Mouse (Mus musculus) forebrain, embryonic 16.5 days (tissue): ENCODE data around the gene Pitpnc1. TPM values are rescaled to one million over a fixed set of nuclear protein-coding genes. Genes with fewer than 3 reads are reported as not detected.
A peak's percentile ranks its signal among the peaks of the same experiment; 100 is the strongest.

Experiments
- ATAC-seq: fragments of 200-750 bp; cut with Nextera tagmentation; 2 replicates; pipeline ENCODE4 v1.8.0; 2017; ENCODE audit warnings: mild to moderate bottlenecking, moderate library complexity
- H3K27ac ChIP-seq: fragments of 300-500 bp; sonication (generic); 2 replicates; pipeline ENCODE4 v1.5.1; 2014; ENCODE audit warnings: low read length, control low read depth
- H3K27me3 ChIP-seq: fragments of 300-500 bp; sonication (generic); replicated peaks from 2 replicates; pipeline ENCODE4 v1.6.1; 2014; ENCODE audit warnings: low read length; ENCODE audit not compliant: control insufficient read depth, insufficient read depth
- H3K36me3 ChIP-seq: fragments of 300-500 bp; sonication (generic); 2 replicates; pipeline ENCODE4 v1.6.1; 2014; ENCODE audit not compliant: control insufficient read depth, insufficient read depth
- H3K4me1 ChIP-seq: fragments of 300-500 bp; sonication (generic); replicated peaks from 2 replicates; pipeline ENCODE4 v1.6.1; 2014; ENCODE audit warnings: low read length; ENCODE audit not compliant: control insufficient read depth, insufficient read depth
- H3K4me2 ChIP-seq: fragments of 300-500 bp; sonication (generic); 2 replicates; pipeline ENCODE4 v1.6.1; 2014; ENCODE audit warnings: mild to moderate bottlenecking, low read length, control low read depth
- H3K4me3 ChIP-seq: fragments of 300-500 bp; sonication (generic); replicated peaks from 2 replicates; pipeline ENCODE4 v1.5.1; 2014; ENCODE audit warnings: mild to moderate bottlenecking, low read length, control low read depth
- H3K9ac ChIP-seq: fragments of 300-500 bp; sonication (generic); replicated peaks from 2 replicates; pipeline ENCODE4 v1.6.1; 2014; ENCODE audit warnings: low read depth, low read length, control low read depth
- H3K9me3 ChIP-seq: fragments of 300-500 bp; sonication (generic); 2 replicates; pipeline ENCODE4 v1.6.1; 2016; ENCODE audit warnings: low read length; ENCODE audit not compliant: control insufficient read depth
- WGBS: fragments of 180-500 bp; shearing (Covaris S2); extraction: QIAGEN DNeasy Blood & Tissue Kit; methylation state at CpG from one replicate; pipeline ENCODE4 v1.1.7; 2014; 5-methylcytosine and 5-hydroxymethylcytosine counted together
- polyA plus RNA-seq: library from polyadenylated mRNA; unstranded; fragments of >200 nt; fragmentation: Nextera tagmentation; extraction: Ambion mirVana; gene quantifications from 2 replicates; pipeline ENCODE4 v1.2.1, GENCODE M21; 2015

Pitpnc1 gene
- polyA plus RNA-seq, 1 experiment from 2014 or later = 51.6 TPM

GRCm38 (mm10) chr11:107449169-107449910, 21.2 kb downstream of the Pitpnc1 start:
- H3K36me3 ChIP-seq = no peaks in the 10 kb centered on the region
- ATAC-seq = no peak
- H3K9ac ChIP-seq = no peak overlapping the region
- H3K4me2 ChIP-seq = no peak overlapping the region
- H3K4me3 ChIP-seq = no peak overlapping the region
- peaks cover 8% of the 10 kb centered on the region; the same call in 1 of the 2 replicates for H3K4me1 ChIP-seq
- H3K9me3 ChIP-seq = no peaks in the 10 kb centered on the region
- no peaks in the 10 kb centered on the region for H3K27me3 ChIP-seq
- 71% methylated on average over 17 of the region's 17 CpGs for WGBS
- no peak overlapping the region for H3K27ac ChIP-seq

- no peak overlapping the region for H3K9ac ChIP-seq
- no peaks in the 10 kb centered on the region for H3K9me3 ChIP-seq
- H3K36me3 ChIP-seq = no peaks in the 10 kb centered on the region
- ATAC-seq = no peak
- H3K27me3 ChIP-seq = no peaks in the 10 kb centered on the region
- peaks cover 8% of the 10 kb centered on the region; the same call in 1 of the 2 replicates for H3K4me1 ChIP-seq
- no peak overlapping the region for H3K27ac ChIP-seq
- H3K4me3 ChIP-seq = no peak overlapping the region
- no peak overlapping the region for H3K4me2 ChIP-seq
- 86% methylated on average over 9 of the region's 9 CpGs for WGBS
Measured at GRCm38 (mm10) chr11:107447915-107448314, 22.6 kb downstream of the Pitpnc1 start.

GRCm38 (mm10) chr11:107447349-107447748, 23.1 kb downstream of the Pitpnc1 start:
- H3K36me3 ChIP-seq = no peaks in the 10 kb centered on the region
- WGBS = 76% methylated on average over 5 of the region's 5 CpGs
- no peak overlapping the region for H3K4me2 ChIP-seq
- no peaks in the 10 kb centered on the region for H3K9me3 ChIP-seq
- no peak overlapping the region for H3K4me3 ChIP-seq
- peaks cover 8% of the 10 kb centered on the region; the same call in 1 of the 2 replicates for H3K4me1 ChIP-seq
- no peak overlapping the region for H3K9ac ChIP-seq
- no peak overlapping the region for H3K27ac ChIP-seq
- no peak for ATAC-seq
- no peaks in the 10 kb centered on the region for H3K27me3 ChIP-seq

- no peak overlapping the region for H3K27ac ChIP-seq
- no peak overlapping the region for H3K9ac ChIP-seq
- 71% methylated on average over 6 of the region's 6 CpGs for WGBS
- no peaks in the 10 kb centered on the region for H3K36me3 ChIP-seq
- no peak overlapping the region for H3K4me2 ChIP-seq
- H3K9me3 ChIP-seq = no peaks in the 10 kb centered on the region
- H3K4me1 ChIP-seq = peaks cover 8% of the 10 kb centered on the region; the same call in 1 of the 2 replicates
- no peak overlapping the region for H3K4me3 ChIP-seq
- no peaks in the 10 kb centered on the region for H3K27me3 ChIP-seq
- ATAC-seq = no peak
Measured at GRCm38 (mm10) chr11:107446650-107447049, 23.8 kb downstream of the Pitpnc1 start.

GRCm38 (mm10) chr11:107445683-107446082, 24.8 kb downstream of the Pitpnc1 start:
- 85% methylated on average over 3 of the region's 3 CpGs for WGBS
- no peaks in the 10 kb centered on the region for H3K27me3 ChIP-seq
- no peak for ATAC-seq
- no peak overlapping the region for H3K4me3 ChIP-seq
- no peak overlapping the region for H3K4me2 ChIP-seq
- H3K27ac ChIP-seq = no peak overlapping the region
- H3K36me3 ChIP-seq = no peaks in the 10 kb centered on the region
- H3K9me3 ChIP-seq = no peaks in the 10 kb centered on the region
- H3K4me1 ChIP-seq = peaks cover 8% of the 10 kb centered on the region; the same call in 1 of the 2 replicates
- H3K9ac ChIP-seq = no peak overlapping the region

- Histone ChIP-seq H3K9me3 (no peaks in the 10 kb centered on the region), H3K36me3 (no peaks in the 10 kb centered on the region), H3K4me2 (no peak overlapping the region), H3K27ac (no peak overlapping the region), H3K27me3 (no peaks in the 10 kb centered on the region), H3K9ac (no peak overlapping the region), H3K4me1 (0 out of 2 replicates have a peak, but pooled peaks cover 3% of the 10 kb centered on the region), H3K4me3 (no peak overlapping the region)
- no peak for ATAC-seq
- 86% methylated on average over 12 of the region's 12 CpGs for WGBS
Measured at GRCm38 (mm10) chr11:107443121-107444095, 27.1 kb downstream of the Pitpnc1 start.

GRCm38 (mm10) chr11:107441050-107441449, 29.4 kb downstream of the Pitpnc1 start:
- Histone ChIP-seq H3K27ac (no peak overlapping the region), H3K36me3 (no peaks in the 10 kb centered on the region), H3K4me1 (peaks cover 11% of the 10 kb centered on the region), H3K9ac (no peak overlapping the region), H3K9me3 (no peaks in the 10 kb centered on the region), H3K27me3 (no peaks in the 10 kb centered on the region), H3K4me3 (no peak overlapping the region), H3K4me2 (no peak overlapping the region)
- WGBS = 82% methylated on average over 3 of the region's 3 CpGs
- ATAC-seq = no peak

- Histone ChIP-seq H3K9ac (no peak overlapping the region), H3K4me1 (peaks cover 10% of the 10 kb centered on the region), H3K36me3 (no peaks in the 10 kb centered on the region), H3K4me2 (no peak overlapping the region), H3K27me3 (no peaks in the 10 kb centered on the region), H3K27ac (no peak overlapping the region), H3K9me3 (no peaks in the 10 kb centered on the region), H3K4me3 (no peak overlapping the region)
- no peak; the same call in 1 of the 2 replicates for ATAC-seq
- 55% methylated on average over 3 of the region's 3 CpGs for WGBS
Measured at GRCm38 (mm10) chr11:107438140-107438539, 32.4 kb downstream of the Pitpnc1 start.

- Histone ChIP-seq H3K4me3 (no peak overlapping the region), H3K36me3 (no peaks in the 10 kb centered on the region), H3K27me3 (no peaks in the 10 kb centered on the region), H3K9ac (no peak overlapping the region), H3K4me1 (peaks cover 12% of the 10 kb centered on the region), H3K4me2 (no peak overlapping the region), H3K27ac (no peak overlapping the region), H3K9me3 (no peaks in the 10 kb centered on the region)
- WGBS = 11% methylated on average over 4 of the region's 4 CpGs
- peak; percentile 66 for ATAC-seq
Measured at GRCm38 (mm10) chr11:107437723-107438122, 32.8 kb downstream of the Pitpnc1 start.
